Mouse (Mus musculus) megakaryocyte, adult 5-6 weeks (primary cell): ENCODE results near the gene Apoa5. TPM values are rescaled to one million over a fixed set of nuclear protein-coding genes. Genes with fewer than 3 reads are reported as not detected.
"Not testable (repeated sequence)": the region's sequence is repeated elsewhere in the genome, so short reads cannot be mapped to it uniquely, and the experiment has no call there.

Source experiments
- ATAC-seq: 2 replicates; pipeline ENCODE4 v1.8.0; 2016; ENCODE audit warnings: mild to moderate bottlenecking, inconsistent platforms; ENCODE audit not compliant: poor library complexity, severe bottlenecking
- total RNA-seq, 2 experiments: library from RNA; stranded (forward) in 1 of 2; stranded (reverse) in 1 of 2; fragments of 153-499, 151-499 nt in 1 of 2; fragments of 221-1000, 200-1000 nt in 1 of 2; gene quantifications; 2 replicates each; pipeline versions ENCODE4 v1.2.3 to v1.2.4; 2015 to 2017

The Apoa5 gene
- total RNA-seq, 2 experiments from 2014 or later = 0.11 TPM; not detected in 1

- no peak for ATAC-seq
These were observed 9.3 kb upstream of the Apoa5 start for GRCm38 (mm10) chr9:46259111-46259510.

GRCm38 (mm10) chr9:46261131-46261530 lies 7.3 kb upstream of the Apoa5 start:
- no peak for ATAC-seq

- no peak for ATAC-seq
These were observed 692 bp downstream of the Apoa5 start for GRCm38 (mm10) chr9:46269125-46269524.

DNA sequence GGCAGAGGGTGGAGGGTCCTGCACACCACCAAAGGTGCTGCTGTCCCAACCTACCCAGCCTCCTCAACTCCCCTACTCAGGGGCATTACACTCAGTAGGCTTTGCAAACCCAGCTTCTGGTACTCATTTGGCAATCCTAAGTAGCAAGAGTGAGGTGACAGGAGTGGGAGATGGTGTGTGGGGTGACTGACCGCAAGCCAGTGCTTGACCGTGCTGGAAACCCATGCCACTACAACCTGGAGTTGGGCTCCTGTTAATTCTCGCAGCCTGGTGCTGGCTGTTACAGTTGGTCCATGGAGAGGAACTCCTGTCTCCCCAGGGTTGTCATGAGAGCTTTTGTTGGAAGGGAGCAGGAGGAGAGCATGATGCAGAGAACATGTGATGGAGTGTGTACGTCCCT lies 2.3 kb downstream of the Apoa5 start:
- ATAC-seq = no peak

DNA sequence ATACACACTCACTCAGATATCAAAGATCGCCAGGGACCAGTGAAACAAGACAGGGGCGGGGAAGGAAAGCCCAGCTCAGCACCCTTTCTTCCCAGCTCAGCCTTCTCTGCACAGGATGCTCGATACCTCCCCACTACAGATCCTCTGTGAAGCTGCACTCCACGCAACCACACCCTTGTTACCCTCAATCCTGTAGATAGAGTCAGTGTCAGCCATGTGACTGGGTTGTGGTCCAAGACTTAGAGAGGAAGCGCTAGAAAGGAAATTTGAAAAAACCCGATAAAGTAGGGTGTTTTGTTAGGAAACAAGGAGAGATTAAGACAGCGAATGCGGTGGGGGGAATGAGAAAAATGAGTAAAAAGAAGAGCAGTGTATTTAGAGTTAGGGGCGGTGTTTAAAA lies 3.6 kb downstream of the Apoa5 start:
- ATAC-seq = no peak

- ATAC-seq = peak; percentile 99
These were observed 4.4 kb downstream of the Apoa5 start, which contains the start of gene Zpr1 for GRCm38 (mm10) chr9:46272677-46273454. Gene Zpr1 (plus strand): TSS chr9:46273064.

DNA sequence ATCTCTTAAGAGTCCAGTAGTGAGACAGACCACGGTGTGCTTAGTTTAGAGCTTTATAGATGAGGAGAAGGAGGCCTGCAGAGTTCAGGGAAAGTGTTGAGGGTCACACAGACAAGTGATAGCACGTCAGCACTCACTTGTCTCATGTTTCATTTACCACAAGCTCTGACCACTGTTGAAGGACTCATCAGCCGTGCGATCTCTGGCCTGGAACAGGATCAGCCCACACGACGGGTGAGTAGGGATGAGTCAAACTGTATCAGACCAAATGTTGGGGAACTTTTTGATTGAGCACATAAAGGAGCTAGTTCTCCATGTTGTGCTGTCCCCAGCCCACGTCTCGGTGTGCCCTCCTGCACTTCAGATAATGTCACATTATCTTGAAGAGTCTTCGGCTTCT lies 6.1 kb downstream of the Apoa5 start:
- no peak for ATAC-seq

DNA sequence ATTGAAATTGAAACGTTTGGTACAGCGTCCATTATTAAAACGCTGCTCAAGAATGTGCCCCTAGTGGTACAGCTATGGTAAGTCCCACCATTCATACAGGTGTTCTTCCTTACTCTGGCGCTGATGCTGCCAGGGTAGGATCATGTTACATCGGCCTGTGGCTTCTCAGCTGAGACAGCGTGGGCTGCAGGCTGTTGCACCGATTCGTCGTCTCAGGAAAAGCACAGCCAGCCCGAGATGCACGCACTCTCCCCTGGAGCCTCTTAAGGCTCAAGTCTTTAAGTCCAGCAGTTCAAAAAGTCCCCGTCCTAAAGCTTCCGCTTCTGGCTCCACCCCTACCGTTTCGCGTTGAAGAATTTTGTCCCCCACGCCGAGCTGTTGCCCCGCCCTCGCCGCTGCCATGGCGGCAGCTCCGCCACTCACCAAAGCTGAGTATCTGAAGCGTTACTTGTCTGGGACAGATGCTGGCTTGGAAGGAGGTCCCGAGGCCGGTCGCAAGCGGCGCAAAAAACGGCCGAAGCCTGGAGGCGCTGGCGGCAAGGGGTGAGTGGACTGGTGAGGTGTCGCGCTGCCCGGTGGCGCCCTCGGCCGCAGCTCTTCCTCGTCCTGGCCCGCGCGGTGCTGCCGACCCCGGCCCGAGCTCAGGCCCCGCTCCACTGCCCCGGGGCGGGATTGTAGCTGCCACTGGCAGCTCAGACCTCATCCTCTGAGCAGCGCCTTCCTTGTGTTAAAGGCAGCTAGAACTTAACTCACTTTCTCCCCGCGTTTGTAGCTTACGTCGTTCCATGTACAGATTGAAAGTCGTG lies 14.4 kb downstream of the Apoa5 start, which contains the start of gene Bud13:
Bud13 (plus strand) TSS at position 378 of the 806 bp plus-strand sequence.
- ATAC-seq = peak; percentile 97

GRCm38 (mm10) chr9:46298381-46298780 lies 29.9 kb downstream of the Apoa5 start:
- ATAC-seq = no peak

GRCm38 (mm10) chr9:46302142-46302541 lies 33.7 kb downstream of the Apoa5 start:
- ATAC-seq = peak; percentile 64; the same call in 1 of the 2 replicates

GRCm38 (mm10) chr9:46309121-46309520 lies 40.7 kb downstream of the Apoa5 start:
- no peak for ATAC-seq

- ATAC-seq = peak; percentile 75
These were observed 46.1 kb downstream of the Apoa5 start for GRCm38 (mm10) chr9:46314507-46314906.

DNA sequence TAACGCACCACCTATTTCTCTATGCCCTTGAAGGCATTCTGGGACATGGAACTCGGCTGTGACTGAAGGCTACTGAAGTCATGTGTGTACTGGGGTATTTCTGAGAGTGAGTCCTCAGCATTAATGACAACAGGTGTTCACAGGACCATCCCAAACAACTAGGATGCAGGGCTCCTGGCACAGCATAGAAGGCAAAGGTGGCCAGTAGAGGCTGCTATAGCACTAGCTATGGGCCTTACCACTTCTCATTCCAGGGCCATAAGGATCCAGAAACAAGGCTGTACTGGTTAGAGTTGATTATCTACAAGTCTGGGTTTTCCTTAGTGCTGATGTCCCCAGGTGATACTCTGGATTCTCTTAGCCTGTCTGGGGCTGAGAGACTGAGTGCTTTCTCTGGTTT lies 46.5 kb downstream of the Apoa5 start:
- no peak for ATAC-seq

GRCm38 (mm10) chr9:46315807-46316365 lies 47.5 kb downstream of the Apoa5 start:
- ATAC-seq = no peak

DNA sequence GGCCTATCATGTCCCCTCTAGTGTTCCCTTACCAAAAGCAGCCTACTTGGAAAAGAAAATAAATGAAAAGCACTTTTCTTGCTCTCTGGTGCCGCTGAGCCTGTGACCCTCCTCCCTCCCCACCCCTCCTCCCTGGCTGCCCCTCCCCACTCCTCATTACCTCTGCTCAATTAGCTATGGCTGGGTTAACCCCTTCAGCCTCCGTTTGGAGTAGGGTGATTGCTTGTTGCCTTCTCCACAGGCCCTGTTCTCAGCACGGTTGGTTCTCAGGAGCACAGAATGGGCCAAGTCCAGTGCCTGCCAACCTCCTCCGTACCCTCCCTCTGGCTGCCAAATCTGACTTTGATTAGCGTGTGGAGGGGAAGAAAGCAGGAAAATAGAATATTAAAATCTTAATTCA lies 48.0 kb downstream of the Apoa5 start:
- ATAC-seq = no peak

- no peak for ATAC-seq
These were observed 48.5 kb downstream of the Apoa5 start for GRCm38 (mm10) chr9:46316909-46317308.

- no peak for ATAC-seq
These were observed 49.5 kb downstream of the Apoa5 start for GRCm38 (mm10) chr9:46317957-46318356.

DNA sequence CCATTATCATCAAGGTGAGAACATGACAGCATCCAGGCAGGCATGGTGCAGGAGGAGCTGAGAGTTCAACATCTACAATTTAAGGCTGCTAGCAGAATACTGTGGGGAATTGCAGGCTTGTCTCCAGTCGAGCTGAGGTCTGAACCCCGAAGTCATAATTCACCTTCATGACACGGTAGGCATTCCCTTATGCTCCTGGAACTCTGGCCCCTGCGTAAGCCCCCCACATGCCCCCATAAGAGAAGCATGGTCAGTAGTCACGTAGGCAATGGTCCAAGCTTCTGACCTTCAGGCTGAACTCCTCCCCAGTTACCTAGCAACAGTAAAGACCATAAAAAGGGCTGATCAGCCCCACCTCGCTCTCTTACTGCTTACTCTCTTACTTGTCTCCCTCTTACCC lies 51.5 kb downstream of the Apoa5 start, which contains the start of gene 4931429L15Rik:
4931429L15Rik (minus strand) TSS at position 101 of the 400 bp plus-strand sequence.
- ATAC-seq = not testable (repeated sequence)

DNA sequence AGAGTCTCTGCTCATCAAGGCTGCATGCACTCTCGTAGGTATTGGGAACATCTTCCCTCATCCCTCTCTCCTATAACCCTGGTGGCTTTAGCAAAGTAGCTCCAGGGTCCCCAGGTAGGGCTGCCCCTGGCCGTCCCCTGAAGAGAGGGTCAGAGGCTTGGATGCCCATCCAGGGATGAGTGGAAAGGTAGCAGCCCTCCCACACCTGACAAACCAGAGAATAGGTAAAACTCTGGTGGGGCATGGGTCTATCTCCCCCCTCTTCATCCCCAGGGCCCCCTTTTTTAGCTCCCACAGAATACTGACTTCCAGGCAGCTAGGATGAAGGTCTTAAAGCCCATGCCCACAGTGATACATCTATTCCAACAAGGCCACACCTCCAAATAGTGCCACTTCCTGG lies 52.0 kb downstream of the Apoa5 start:
- ATAC-seq = no peak
